Mouse (Mus musculus): ENCODE data around the gene Mki67.
"Not testable (repeated sequence)": the region's sequence is repeated elsewhere in the genome, so short reads cannot be mapped to it uniquely, and the experiment has no call there.

The Mki67 gene

GRCm38 (mm10) chr7:135716968-135717557 is 902 bp upstream of the Mki67 start:
- in situ Hi-C loops (cut with MboI, MseI), result no loop called here

GRCm38 (mm10) chr7:135716445-135716877 is 300 bp upstream of the Mki67 start:
- in situ Hi-C loops (cut with MboI, MseI), result no loop called here

GRCm38 (mm10) chr7:135715166-135715565 is 995 bp downstream of the Mki67 start:
- in situ Hi-C loops (cut with MboI, MseI), result no loop called here

GRCm38 (mm10) chr7:135713326-135713725 is 2.8 kb downstream of the Mki67 start:
- in situ Hi-C loops (cut with MboI, MseI), result no loop called here

GRCm38 (mm10) chr7:135712534-135712933 is 3.6 kb downstream of the Mki67 start:
- in situ Hi-C loops (cut with MboI, MseI), result no loop called here

- in situ Hi-C loops (cut with MboI, MseI), result no loop called here
Observed at GRCm38 (mm10) chr7:135710702-135711101, 5.5 kb downstream of the Mki67 start.

- in situ Hi-C loops (cut with MboI, MseI), result loop anchor here in 1 of 2 experiments (10.0 kb wide), 1 partner anchor 1759 kb away; no protein-coding TSS in a partner anchor
Observed at GRCm38 (mm10) chr7:135705753-135706152, 10.4 kb downstream of the Mki67 start.

GRCm38 (mm10) chr7:135705083-135705482 is 11.1 kb downstream of the Mki67 start:
- in situ Hi-C loops (cut with MboI, MseI), result loop anchor here in 1 of 2 experiments (10.0 kb wide), 1 partner anchor 1760 kb away; no protein-coding TSS in a partner anchor

GRCm38 (mm10) chr7:135704251-135704650 is 11.9 kb downstream of the Mki67 start:
- in situ Hi-C loops (cut with MboI, MseI), result loop anchor here in 1 of 2 experiments (10.0 kb wide), 1 partner anchor 1761 kb away; no protein-coding TSS in a partner anchor

- in situ Hi-C loops (cut with MboI, MseI), result loop anchor here in 1 of 2 experiments (10.0 kb wide), 1 partner anchor 1761 kb away; no protein-coding TSS in a partner anchor
Observed at GRCm38 (mm10) chr7:135703600-135704148, 12.5 kb downstream of the Mki67 start.

GRCm38 (mm10) chr7:135699351-135699750 is 16.8 kb downstream of the Mki67 start:
- in situ Hi-C loops (cut with MboI, MseI), result not testable (repeated sequence)

- in situ Hi-C loops (cut with MboI, MseI), result no loop called here
Observed at GRCm38 (mm10) chr7:135698362-135698761, 17.8 kb downstream of the Mki67 start.

- in situ Hi-C loops (cut with MboI, MseI), result not testable (repeated sequence)
Observed at GRCm38 (mm10) chr7:135697021-135697740, 19.0 kb downstream of the Mki67 start.

GRCm38 (mm10) chr7:135696127-135696526 is 20.0 kb downstream of the Mki67 start:
- in situ Hi-C loops (cut with MboI, MseI), result no loop called here

GRCm38 (mm10) chr7:135694796-135695195 is 21.4 kb downstream of the Mki67 start:
- in situ Hi-C loops (cut with MboI, MseI), result no loop called here

- in situ Hi-C loops (cut with MboI, MseI), result no loop called here
Observed at GRCm38 (mm10) chr7:135694130-135694529, 22.0 kb downstream of the Mki67 start.

- in situ Hi-C loops (cut with MboI, MseI), result no loop called here
Observed at GRCm38 (mm10) chr7:135691941-135692340, 24.2 kb downstream of the Mki67 start.

GRCm38 (mm10) chr7:135689396-135689795 is 26.8 kb downstream of the Mki67 start:
- in situ Hi-C loops (cut with MboI, MseI), result no loop called here

- in situ Hi-C loops (cut with MboI, MseI), result no loop called here
Observed at GRCm38 (mm10) chr7:135684938-135685337, 31.2 kb downstream of the Mki67 start.

- in situ Hi-C loops (cut with MboI, MseI), result not testable (repeated sequence)
Observed at GRCm38 (mm10) chr7:135684098-135684497, 32.1 kb downstream of the Mki67 start.

- in situ Hi-C loops (cut with MboI, MseI), result no loop called here
Observed at GRCm38 (mm10) chr7:135680334-135680733, 35.8 kb downstream of the Mki67 start.

- in situ Hi-C loops (cut with MboI, MseI), result loop anchor here in 1 of 2 experiments (10.0 kb wide), 1 partner anchor 272 kb away; no protein-coding TSS in a partner anchor
Observed at GRCm38 (mm10) chr7:135676722-135677121, 39.4 kb downstream of the Mki67 start.
